Mouse (Mus musculus) spleen, adult 2 months (tissue): ENCODE measurements around the gene Optn.

Experiments used
- CTCF ChIP-seq: fragments of 200-500 bp; IDR thresholded peaks from 2 replicates; pipeline ENCODE4 v1.5.1; 2011; ENCODE audit warnings: mild to moderate bottlenecking, inconsistent platforms; ENCODE audit not compliant: insufficient read depth, insufficient read length, insufficient replicate concordance; ENCODE audit errors: extremely low read depth
- POLR2A ChIP-seq: fragments of 200-500 bp; IDR thresholded peaks from 2 replicates; pipeline ENCODE4 v1.6.1; 2011; ENCODE audit warnings: low read depth, low read length, inconsistent platforms

GRCm38 (mm10) chr2:5015527-5015926 is 48.3 kb downstream of the Optn start:
- TF ChIP-seq CTCF = no peak
- no peak for TF ChIP-seq POLR2A
